Mouse (Mus musculus): Measurements from ENCODE around the gene Map7d2. TPM values are rescaled to one million over a fixed set of nuclear protein-coding genes. Genes with fewer than 3 reads are reported as not detected.

The Map7d2 gene
- polyA plus RNA-seq, 1 experiment from 2014 or later = 1.3 TPM

DNA sequence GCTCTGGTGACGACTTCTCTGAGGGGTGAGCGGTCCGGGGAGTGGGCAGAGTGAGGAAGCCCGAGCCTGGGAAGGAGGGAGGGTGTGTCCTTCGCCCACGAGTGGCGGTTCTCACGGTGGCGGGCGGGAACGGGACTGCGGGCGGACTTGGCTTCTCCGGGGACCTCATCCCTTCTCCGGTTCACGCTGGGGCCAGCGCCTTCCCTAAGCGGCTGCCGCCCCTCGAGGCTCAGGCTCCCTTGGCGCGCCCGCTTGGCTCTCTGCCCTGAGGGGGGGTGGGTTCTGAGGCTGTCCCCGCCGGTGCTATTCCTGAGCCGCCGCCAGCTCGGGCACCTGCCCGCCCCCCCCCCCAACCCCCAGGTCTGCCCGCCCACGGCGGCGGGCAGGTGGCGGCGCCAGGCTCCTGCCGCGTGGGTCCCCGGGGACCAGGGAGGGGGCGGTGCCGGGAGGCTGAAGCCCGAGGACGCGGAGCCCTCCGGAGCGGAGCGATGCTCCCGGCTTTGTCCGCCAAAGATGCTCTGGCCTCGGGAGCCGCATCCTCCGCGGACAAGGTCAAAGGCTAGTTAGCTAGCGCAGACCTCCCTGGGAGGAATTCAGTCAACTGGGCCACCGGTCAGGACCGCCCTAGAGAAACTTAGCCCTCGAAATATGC lies 118.6 kb downstream of the Map7d2 start:
- Histone ChIP-seq H3K4me3 (ENCODE audit: low read length) (peak overlapping the region; percentile 64), H3K4me2 (ENCODE audit: low read depth, low read length) (peak overlapping the region; percentile 60), H3K9me3 (ENCODE audit: control insufficient read depth, low read length) (no peaks in the 10 kb centered on the region), H3K9ac (ENCODE audit: low read depth, low read length) (peak overlapping the region; percentile 70), H3K27ac (ENCODE audit: low read length) (peak overlapping the region; percentile 66), H3K4me1 (ENCODE audit: control insufficient read depth, insufficient read depth, low read length) (no peaks in the 10 kb centered on the region), H3K36me3 (ENCODE audit: control insufficient read depth, insufficient read depth, low read length) (no peaks in the 10 kb centered on the region), H3K27me3 (replicated peaks; ENCODE audit: control insufficient read depth, insufficient read depth, low read length) (no peaks in the 10 kb centered on the region)
- peak; percentile 80 for ATAC-seq
- WGBS = 10% methylated on average over 30 of the region's 56 CpGs

DNA sequence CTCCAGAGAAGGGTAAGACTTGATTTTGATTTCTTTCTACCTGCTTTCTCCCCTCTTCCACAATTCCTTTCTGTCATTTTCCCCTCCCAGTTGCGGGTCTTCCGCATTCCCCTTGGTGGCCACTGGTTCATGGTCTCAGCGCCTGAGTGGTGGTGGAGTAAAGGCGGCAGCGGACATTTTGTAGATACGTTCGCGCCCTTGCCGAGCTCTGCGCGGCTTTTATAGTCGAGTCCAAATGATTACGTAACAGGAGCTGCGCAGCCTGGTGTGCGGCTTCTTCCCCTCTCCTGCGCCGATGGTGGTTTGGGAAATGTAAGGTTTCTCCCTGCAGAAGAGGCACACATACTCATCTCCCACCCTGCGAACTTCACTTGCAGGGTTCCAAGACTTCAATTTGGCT lies 127.6 kb downstream of the Map7d2 start:
- no peak overlapping the region for H3K9ac ChIP-seq (ENCODE audit: low read depth, low read length)
- H3K4me3 ChIP-seq (ENCODE audit: low read length) = no peak overlapping the region
- no peaks in the 10 kb centered on the region for H3K4me1 ChIP-seq (ENCODE audit: control insufficient read depth, insufficient read depth, low read length)
- 88% methylated on average over 18 of the region's 18 CpGs for WGBS
- H3K27me3 ChIP-seq (replicated peaks; ENCODE audit: control insufficient read depth, insufficient read depth, low read length) = no peaks in the 10 kb centered on the region
- no peak for ATAC-seq
- H3K27ac ChIP-seq (ENCODE audit: low read length) = no peak overlapping the region
- no peak overlapping the region for H3K4me2 ChIP-seq (ENCODE audit: low read depth, low read length)
- no peaks in the 10 kb centered on the region for H3K36me3 ChIP-seq (ENCODE audit: control insufficient read depth, insufficient read depth, low read length)
- no peaks in the 10 kb centered on the region for H3K9me3 ChIP-seq (ENCODE audit: control insufficient read depth, low read length)

DNA sequence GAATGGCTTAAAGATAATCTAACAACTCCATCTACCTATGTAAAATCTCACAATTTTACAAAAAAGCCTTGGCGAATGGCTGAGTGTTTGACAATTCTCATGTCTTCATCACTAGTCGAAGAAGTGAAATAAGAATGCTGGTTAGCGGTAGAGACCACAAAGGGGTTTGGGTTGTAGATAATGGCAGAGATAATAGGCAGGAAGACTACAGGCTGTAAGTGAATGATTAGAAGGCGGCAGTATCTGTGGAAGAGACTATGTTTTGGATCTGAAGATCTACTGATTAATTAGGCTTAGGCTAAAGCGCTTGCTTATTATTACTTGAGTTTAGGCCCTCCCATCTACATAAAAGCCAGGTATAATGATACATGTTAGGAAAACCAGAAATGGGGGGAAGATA lies 132.7 kb downstream of the Map7d2 start:
- H3K9ac ChIP-seq (ENCODE audit: low read depth, low read length) = no peak overlapping the region
- ATAC-seq = no peak
- H3K4me2 ChIP-seq (ENCODE audit: low read depth, low read length) = no peak overlapping the region
- 0 out of 2 replicates have a peak, but pooled peaks cover 2% of the 10 kb centered on the region for H3K36me3 ChIP-seq (ENCODE audit: control insufficient read depth, insufficient read depth, low read length)
- H3K9me3 ChIP-seq (ENCODE audit: control insufficient read depth, low read length) = no peaks in the 10 kb centered on the region
- no peak overlapping the region for H3K4me3 ChIP-seq (ENCODE audit: low read length)
- H3K27ac ChIP-seq (ENCODE audit: low read length) = no peak overlapping the region
- 91% methylated on average over 5 of the region's 5 CpGs for WGBS
- H3K27me3 ChIP-seq (replicated peaks; ENCODE audit: control insufficient read depth, insufficient read depth, low read length) = no peaks in the 10 kb centered on the region
- no peaks in the 10 kb centered on the region for H3K4me1 ChIP-seq (ENCODE audit: control insufficient read depth, insufficient read depth, low read length)

Other genes starting within 250 kb of the Map7d2 start
- 3.3 and 3.9 TPM in 2 replicates for gene Rps6ka3, start 204.3 kb upstream of the Map7d2 start, polyA plus RNA-seq (2015; fragmentation: Nextera tagmentation; extraction: Ambion mirVana)
- 95.2 and 110 TPM in 2 replicates for gene Eif1ax, start 42.4 kb upstream of the Map7d2 start, polyA plus RNA-seq (2015; fragmentation: Nextera tagmentation; extraction: Ambion mirVana)
- 10.2 and 10.8 TPM in 2 replicates for gene Bclaf3, start 112.1 kb downstream of the Map7d2 start, polyA plus RNA-seq (2015; fragmentation: Nextera tagmentation; extraction: Ambion mirVana)
- 18.8 and 20.8 TPM in 2 replicates for gene Sh3kbp1, start 212.7 kb downstream of the Map7d2 start, polyA plus RNA-seq (2015; fragmentation: Nextera tagmentation; extraction: Ambion mirVana)